Mouse (Mus musculus): Measurements from ENCODE around the gene Bfsp1. TPM values are rescaled to one million over a fixed set of nuclear protein-coding genes. Genes with fewer than 3 reads are reported as not detected.
A peak's percentile ranks its signal among the peaks of the same experiment; 100 is the strongest.

Gene Bfsp1
- polyA plus RNA-seq, 1 experiment from 2014 or later = 3.5 TPM

DNA sequence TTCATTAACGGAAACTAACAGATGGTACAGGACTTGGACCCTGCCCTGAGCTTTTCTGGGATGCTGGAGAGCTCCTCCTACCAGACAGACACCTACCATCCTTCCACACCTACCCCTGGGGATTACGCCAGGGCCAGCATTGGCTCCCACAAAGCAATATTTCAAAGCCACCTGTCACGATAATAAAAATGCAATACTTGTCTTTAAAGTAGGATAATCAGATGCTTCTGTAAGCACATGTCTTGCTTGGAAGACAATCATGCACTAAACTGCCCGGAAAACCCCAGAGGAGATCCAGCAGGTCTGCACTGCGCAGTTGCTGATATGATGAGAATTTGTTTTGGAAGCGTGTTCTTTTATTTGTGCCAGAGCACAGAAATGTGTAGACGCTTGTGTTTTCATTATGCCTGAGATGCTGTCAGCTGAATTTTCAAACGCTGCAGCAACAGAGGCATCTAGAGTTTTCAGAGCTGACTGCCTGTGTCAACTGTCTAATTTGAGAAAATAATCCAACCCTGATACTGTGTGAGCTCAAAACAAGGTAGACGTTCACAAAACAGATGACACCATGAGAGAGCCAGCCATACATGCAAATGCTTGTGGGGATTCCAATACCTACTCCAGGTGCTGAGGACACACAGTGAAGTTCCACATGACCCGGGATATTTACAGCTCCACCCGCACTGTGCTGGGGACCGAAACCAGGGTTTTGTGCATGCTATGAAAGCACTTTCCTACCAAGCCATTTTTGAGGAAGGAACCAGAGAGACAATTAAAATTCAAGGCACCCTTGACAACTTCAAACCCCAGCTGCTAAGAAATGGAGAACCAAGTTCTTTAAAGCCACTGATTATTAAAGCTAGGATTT, 11.4 kb downstream of the Bfsp1 start:
- no peaks in the 10 kb centered on the region for H3K36me3 ChIP-seq
- H3K27me3 ChIP-seq = no peaks in the 10 kb centered on the region
- H3K4me2 ChIP-seq = no peak overlapping the region
- H3K4me3 ChIP-seq = no peak overlapping the region
- peaks cover 10% of the 10 kb centered on the region; the same call in 1 of the 2 replicates for H3K4me1 ChIP-seq
- no peak for ATAC-seq (ENCODE audit: insufficient number of reproducible peaks, insufficient read depth, low FRiP score, low TSS enrichment, low read depth)
- H3K9ac ChIP-seq = no peak overlapping the region
- WGBS = 82% methylated on average over 12 of the region's 12 CpGs
- H3K27ac ChIP-seq = no peak overlapping the region
- H3K9me3 ChIP-seq = no peaks in the 10 kb centered on the region

DNA sequence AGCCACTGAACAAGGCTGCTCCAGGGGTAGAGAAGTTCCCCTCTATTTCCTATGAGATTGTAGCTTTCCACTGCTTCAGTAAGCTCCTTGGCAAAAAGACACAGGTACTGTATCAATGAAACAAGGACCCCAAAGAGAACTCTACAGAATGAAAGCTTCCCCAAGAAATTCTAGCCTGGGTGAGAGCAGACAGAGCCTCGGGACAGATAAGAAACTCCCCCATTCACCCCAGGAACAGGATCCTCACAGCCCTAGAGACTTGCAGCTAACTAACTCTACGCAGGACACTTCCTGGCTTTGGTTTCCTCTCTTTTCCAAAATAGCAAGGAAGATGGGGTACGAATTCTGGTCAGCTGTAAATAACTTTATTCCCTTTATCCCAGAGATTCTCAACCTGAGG, 15.7 kb downstream of the Bfsp1 start:
- WGBS = 53% methylated on average over 3 of the region's 3 CpGs
- no peak for ATAC-seq (ENCODE audit: insufficient number of reproducible peaks, insufficient read depth, low FRiP score, low TSS enrichment, low read depth)

DNA sequence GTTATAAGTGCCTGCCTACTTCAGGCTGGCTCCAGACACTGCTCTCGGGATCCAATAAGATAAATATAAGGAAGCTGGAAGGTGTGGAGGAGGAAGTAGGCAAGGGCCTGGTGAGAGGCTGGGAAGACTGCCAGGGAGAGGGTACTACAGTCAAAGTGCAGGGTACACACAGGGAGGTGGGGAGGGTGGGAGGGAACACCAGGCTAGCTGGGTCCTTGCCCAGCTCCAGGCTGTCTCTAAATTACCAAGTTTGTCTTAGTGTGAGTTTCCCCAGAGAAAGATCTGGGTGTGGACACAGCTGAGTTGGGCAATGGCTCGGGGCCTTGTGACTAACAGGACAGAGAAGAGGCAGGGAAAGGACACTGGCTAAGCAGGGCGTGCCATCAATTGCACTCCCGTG, 16.2 kb downstream of the Bfsp1 start:
- ATAC-seq (ENCODE audit: insufficient number of reproducible peaks, insufficient read depth, low FRiP score, low TSS enrichment, low read depth) = no peak
- H3K9ac ChIP-seq = no peak overlapping the region
- no peaks in the 10 kb centered on the region for H3K36me3 ChIP-seq
- peaks cover 10% of the 10 kb centered on the region; the same call in 1 of the 2 replicates for H3K4me1 ChIP-seq
- no peak overlapping the region for H3K27ac ChIP-seq
- H3K4me2 ChIP-seq = no peak overlapping the region
- no peaks in the 10 kb centered on the region for H3K9me3 ChIP-seq
- 68% methylated on average over 4 of the region's 4 CpGs for WGBS
- H3K27me3 ChIP-seq = no peaks in the 10 kb centered on the region
- H3K4me3 ChIP-seq = no peak overlapping the region

More for the DNA sequence above, 15.7 kb downstream of the Bfsp1 start:
- no peaks in the 10 kb centered on the region for H3K9me3 ChIP-seq
- peaks cover 10% of the 10 kb centered on the region; the same call in 1 of the 2 replicates for H3K4me1 ChIP-seq
- no peak overlapping the region for H3K4me2 ChIP-seq
- H3K4me3 ChIP-seq = no peak overlapping the region
- H3K9ac ChIP-seq = no peak overlapping the region
- no peaks in the 10 kb centered on the region for H3K27me3 ChIP-seq
- H3K36me3 ChIP-seq = no peaks in the 10 kb centered on the region
- no peak overlapping the region for H3K27ac ChIP-seq

DNA sequence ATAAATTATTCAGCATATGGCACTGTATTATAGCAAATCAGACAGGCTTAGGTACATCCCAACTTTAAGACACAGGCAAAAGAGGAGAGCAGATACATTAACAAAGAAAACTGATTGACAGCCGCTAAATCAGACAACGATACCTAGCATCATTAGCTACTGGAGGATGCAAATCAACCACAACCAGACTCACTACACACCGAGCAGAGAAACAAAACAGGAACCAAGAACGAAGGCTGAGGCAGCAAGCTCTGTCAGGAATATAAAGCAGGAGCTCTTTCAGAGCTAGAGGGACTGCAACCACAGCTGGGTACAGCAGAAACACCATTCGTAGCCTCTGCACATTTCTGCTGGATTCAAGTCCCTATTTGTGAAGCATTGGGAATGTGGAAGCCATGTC, 18.2 kb downstream of the Bfsp1 start:
- no peak for ATAC-seq (ENCODE audit: insufficient number of reproducible peaks, insufficient read depth, low FRiP score, low TSS enrichment, low read depth)
- peaks cover 14% of the 10 kb centered on the region; the same call in 1 of the 2 replicates for H3K4me1 ChIP-seq
- no peak overlapping the region for H3K4me2 ChIP-seq
- 81% methylated on average over 5 of the region's 5 CpGs for WGBS
- no peak overlapping the region for H3K4me3 ChIP-seq
- no peaks in the 10 kb centered on the region for H3K27me3 ChIP-seq
- no peaks in the 10 kb centered on the region for H3K9me3 ChIP-seq
- H3K9ac ChIP-seq = no peak overlapping the region
- no peaks in the 10 kb centered on the region for H3K36me3 ChIP-seq
- no peak overlapping the region for H3K27ac ChIP-seq

DNA sequence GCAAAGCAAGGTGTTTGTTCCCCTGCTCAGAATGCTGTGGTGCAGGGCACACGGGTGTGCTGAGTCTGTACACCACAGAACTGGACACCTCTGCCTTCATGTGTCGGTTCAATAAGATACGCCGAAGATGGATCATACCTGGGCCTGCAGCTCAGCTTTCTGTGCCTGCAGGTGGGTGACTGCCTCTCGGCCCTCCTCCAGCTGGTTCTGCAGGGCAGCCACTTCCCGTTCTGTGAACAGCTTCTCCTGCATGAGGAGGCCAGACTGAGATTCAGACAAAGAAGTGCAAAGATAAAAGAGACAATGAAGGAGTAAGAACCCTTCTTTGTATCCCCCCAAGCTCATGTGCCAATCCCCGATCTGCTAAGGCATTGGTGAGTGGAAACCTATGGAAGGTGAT, 21.4 kb downstream of the Bfsp1 start:
- Histone ChIP-seq H3K4me2 (no peak overlapping the region), H3K4me1 (peaks cover 8% of the 10 kb centered on the region), H3K4me3 (no peak overlapping the region), H3K9me3 (no peaks in the 10 kb centered on the region), H3K9ac (no peak overlapping the region), H3K27ac (no peak overlapping the region), H3K27me3 (no peaks in the 10 kb centered on the region), H3K36me3 (no peaks in the 10 kb centered on the region)
- WGBS = 79% methylated on average over 7 of the region's 7 CpGs
- no peak for ATAC-seq (ENCODE audit: insufficient number of reproducible peaks, insufficient read depth, low FRiP score, low TSS enrichment, low read depth)

DNA sequence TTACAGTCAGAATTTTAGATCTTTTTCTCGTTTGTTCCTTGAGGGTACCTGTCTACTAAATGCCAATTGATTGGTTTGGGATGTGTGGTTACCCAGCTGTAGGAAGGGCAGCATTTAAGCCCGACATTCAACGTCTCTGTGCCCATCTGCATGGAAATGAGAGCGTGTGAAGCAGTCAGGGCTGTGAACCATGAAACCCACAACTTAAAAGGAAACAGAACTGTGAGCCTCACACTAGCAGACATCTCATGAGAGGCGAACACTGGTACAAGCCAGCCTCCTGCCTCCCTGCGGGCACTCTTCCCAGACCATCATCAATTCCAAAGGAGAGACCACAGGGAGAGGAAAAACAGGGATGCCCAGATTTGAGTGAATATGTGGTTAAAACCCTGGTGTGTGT, 22.1 kb downstream of the Bfsp1 start:
- 43% methylated on average over 6 of the region's 6 CpGs for WGBS
- ATAC-seq (ENCODE audit: insufficient number of reproducible peaks, insufficient read depth, low FRiP score, low TSS enrichment, low read depth) = no peak

DNA sequence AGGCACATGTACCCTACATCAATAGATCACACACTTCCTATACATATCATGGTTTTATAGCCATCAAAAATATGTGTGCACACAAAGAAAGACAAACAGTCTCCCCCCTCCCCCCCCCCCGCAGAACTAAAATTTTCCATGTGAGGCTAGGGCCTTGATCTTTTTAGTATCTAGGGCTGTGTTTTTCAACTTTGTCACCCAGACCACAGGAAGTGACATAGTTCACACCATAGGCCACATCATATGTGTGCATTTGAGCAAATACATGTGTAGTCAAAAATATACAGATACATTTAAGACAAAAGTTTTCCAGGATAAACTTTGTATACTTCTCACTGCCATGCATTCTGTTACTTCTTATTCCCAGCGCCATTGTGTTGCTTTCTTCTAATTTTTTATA, 23.5 kb downstream of the Bfsp1 start:
- no peak overlapping the region for H3K9ac ChIP-seq
- H3K9me3 ChIP-seq = no peaks in the 10 kb centered on the region
- H3K27ac ChIP-seq = no peak overlapping the region
- H3K27me3 ChIP-seq = no peaks in the 10 kb centered on the region
- peaks cover 9% of the 10 kb centered on the region for H3K4me1 ChIP-seq
- no peak for ATAC-seq (ENCODE audit: insufficient number of reproducible peaks, insufficient read depth, low FRiP score, low TSS enrichment, low read depth)
- H3K4me2 ChIP-seq = no peak overlapping the region
- H3K36me3 ChIP-seq = no peaks in the 10 kb centered on the region
- 96% methylated on average over 2 of the region's 2 CpGs for WGBS
- H3K4me3 ChIP-seq = no peak overlapping the region

More for the DNA sequence above, 22.1 kb downstream of the Bfsp1 start:
- Histone ChIP-seq H3K9ac (no peak overlapping the region), H3K36me3 (no peaks in the 10 kb centered on the region), H3K4me2 (no peak overlapping the region), H3K9me3 (no peaks in the 10 kb centered on the region), H3K4me1 (peaks cover 8% of the 10 kb centered on the region), H3K27ac (no peak overlapping the region), H3K4me3 (no peak overlapping the region), H3K27me3 (no peaks in the 10 kb centered on the region)

DNA sequence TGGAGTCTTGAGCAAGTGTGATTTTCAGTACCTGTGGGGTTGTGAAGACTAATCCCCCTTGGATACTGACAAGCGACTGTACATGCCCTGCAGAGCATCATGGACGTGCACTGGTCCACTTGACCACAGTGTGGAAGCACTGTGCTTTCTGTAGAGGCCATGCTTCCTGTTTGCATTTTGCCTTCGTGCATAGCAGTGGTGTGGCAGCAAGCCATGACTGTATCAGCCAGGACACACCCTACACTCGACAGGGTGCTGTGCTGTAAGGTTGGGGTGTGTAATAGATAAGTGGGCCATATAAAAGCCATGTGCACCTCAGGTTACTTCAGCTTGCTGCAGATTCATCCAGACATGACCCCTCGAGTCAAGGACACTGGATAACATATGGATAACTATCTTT, 24.3 kb downstream of the Bfsp1 start:
- H3K4me2 ChIP-seq = no peak overlapping the region
- no peak for ATAC-seq (ENCODE audit: insufficient number of reproducible peaks, insufficient read depth, low FRiP score, low TSS enrichment, low read depth)
- H3K4me1 ChIP-seq = peaks cover 15% of the 10 kb centered on the region
- H3K9me3 ChIP-seq = no peaks in the 10 kb centered on the region
- H3K27me3 ChIP-seq = no peaks in the 10 kb centered on the region
- no peak overlapping the region for H3K9ac ChIP-seq
- H3K4me3 ChIP-seq = no peak overlapping the region
- 57% methylated on average over 5 of the region's 5 CpGs for WGBS
- no peaks in the 10 kb centered on the region for H3K36me3 ChIP-seq
- H3K27ac ChIP-seq = no peak overlapping the region

DNA sequence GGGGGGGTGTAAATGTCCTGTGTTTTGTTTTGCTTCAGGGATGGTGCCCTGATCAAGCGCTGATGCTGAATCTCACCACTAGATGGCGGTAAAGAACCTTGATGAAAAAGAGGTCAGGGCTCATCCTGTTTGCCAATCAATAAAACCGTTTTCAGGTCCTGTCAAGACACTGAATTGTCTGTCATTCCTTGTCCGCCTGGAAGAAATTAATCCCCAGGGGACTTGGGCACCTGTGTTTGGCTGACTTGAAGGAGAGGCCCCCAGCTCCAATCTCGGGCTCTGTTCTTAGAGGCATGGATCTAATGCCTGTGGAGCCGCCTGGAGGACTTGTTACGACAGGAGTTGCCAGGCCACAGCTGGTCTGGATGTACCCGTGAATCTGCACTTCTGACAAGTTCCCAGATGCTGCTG, 25.7 kb downstream of the Bfsp1 start:
- Histone ChIP-seq H3K9ac (no peak overlapping the region), H3K4me2 (peak overlapping the region; percentile 56), H3K9me3 (no peaks in the 10 kb centered on the region), H3K27me3 (no peaks in the 10 kb centered on the region), H3K4me1 (peaks cover 15% of the 10 kb centered on the region), H3K27ac (no peak overlapping the region), H3K4me3 (peak overlapping the region; percentile 28), H3K36me3 (no peaks in the 10 kb centered on the region)
- 1% methylated on average over 8 of the region's 8 CpGs for WGBS
- no peak for ATAC-seq (ENCODE audit: insufficient number of reproducible peaks, insufficient read depth, low FRiP score, low TSS enrichment, low read depth)

DNA sequence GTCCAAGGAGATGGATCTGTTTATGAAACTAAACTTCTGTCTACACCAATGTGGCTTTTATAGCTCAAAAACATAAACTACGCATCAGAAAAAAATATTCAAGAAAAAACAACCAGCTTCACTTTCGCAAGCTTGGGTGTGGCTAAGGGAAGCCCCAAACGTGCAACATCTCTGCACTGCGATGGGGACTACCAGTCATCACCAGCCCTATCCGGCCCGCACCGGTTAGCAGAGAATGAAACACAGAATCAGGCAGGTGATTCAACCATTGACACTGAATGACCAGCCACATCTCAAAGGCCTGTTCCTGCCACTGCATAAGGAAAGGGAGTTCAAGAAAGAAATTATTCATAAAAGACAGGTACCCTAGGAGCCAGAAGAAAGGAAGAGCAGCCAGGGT, 27.2 kb downstream of the Bfsp1 start:
- H3K4me1 ChIP-seq = peaks cover 13% of the 10 kb centered on the region
- H3K4me2 ChIP-seq = no peak overlapping the region
- WGBS = 88% methylated on average over 7 of the region's 7 CpGs
- H3K27ac ChIP-seq = no peak overlapping the region
- no peak overlapping the region for H3K4me3 ChIP-seq
- no peak for ATAC-seq (ENCODE audit: insufficient number of reproducible peaks, insufficient read depth, low FRiP score, low TSS enrichment, low read depth)
- no peak overlapping the region for H3K9ac ChIP-seq
- H3K27me3 ChIP-seq = no peaks in the 10 kb centered on the region
- no peaks in the 10 kb centered on the region for H3K36me3 ChIP-seq
- no peaks in the 10 kb centered on the region for H3K9me3 ChIP-seq

DNA sequence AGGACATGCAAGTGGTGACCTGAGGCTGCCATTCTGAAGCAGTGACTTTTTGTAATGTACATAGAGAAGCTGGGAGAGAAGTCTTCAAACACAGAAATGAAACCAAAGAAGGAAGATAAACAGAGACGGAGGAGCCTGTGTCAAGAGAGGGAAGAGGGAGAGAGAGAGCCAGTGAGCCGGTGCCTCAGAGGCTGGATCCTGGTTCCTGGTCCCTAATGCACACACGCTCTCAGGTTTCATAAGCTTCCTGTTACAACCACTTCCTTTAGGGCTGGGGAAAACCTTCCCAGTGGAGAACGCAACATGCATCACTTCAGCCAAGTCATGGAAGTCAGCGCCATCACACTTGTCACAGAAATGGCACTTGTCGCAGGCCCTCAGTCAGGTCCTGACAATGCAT, 28.9 kb downstream of the Bfsp1 start:
- Histone ChIP-seq H3K36me3 (no peaks in the 10 kb centered on the region), H3K27ac (no peak overlapping the region), H3K9ac (no peak overlapping the region), H3K4me1 (peaks cover 14% of the 10 kb centered on the region), H3K4me3 (no peak overlapping the region), H3K27me3 (no peaks in the 10 kb centered on the region), H3K4me2 (no peak overlapping the region), H3K9me3 (no peaks in the 10 kb centered on the region)
- no peak for ATAC-seq (ENCODE audit: insufficient number of reproducible peaks, insufficient read depth, low FRiP score, low TSS enrichment, low read depth)
- WGBS = 45% methylated on average over 6 of the region's 6 CpGs

DNA sequence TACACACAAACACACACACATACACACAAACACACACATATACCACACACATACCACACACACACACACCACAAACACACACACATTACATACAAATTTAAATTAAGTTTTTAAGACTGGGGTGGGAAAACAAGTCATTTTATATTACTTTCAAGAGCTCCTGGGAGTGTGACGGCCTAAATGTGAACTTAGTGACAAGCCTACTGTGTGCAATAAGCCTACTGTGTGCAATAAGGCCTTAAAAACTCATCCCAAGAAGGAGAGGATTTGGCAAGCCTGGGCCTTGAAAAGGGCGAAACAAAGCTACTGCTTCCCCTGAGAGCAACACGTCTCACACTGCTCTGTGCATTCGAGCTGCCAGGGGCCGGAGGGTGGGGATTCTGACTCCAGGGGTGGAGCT, 30.3 kb downstream of the Bfsp1 start:
- no peak for ATAC-seq (ENCODE audit: insufficient number of reproducible peaks, insufficient read depth, low FRiP score, low TSS enrichment, low read depth)

More for the DNA sequence above, 30.3 kb downstream of the Bfsp1 start:
- Histone ChIP-seq H3K4me2 (no peak overlapping the region), H3K36me3 (no peaks in the 10 kb centered on the region), H3K27me3 (no peaks in the 10 kb centered on the region), H3K4me3 (no peak overlapping the region), H3K4me1 (peaks cover 14% of the 10 kb centered on the region), H3K9me3 (no peaks in the 10 kb centered on the region), H3K27ac (no peak overlapping the region), H3K9ac (no peak overlapping the region)
- WGBS = 66% methylated on average over 5 of the region's 5 CpGs
